Mouse (Mus musculus) forebrain, postnatal 0 days (tissue): ENCODE measurements around the gene Gm19684. TPM values are rescaled to one million over a fixed set of nuclear protein-coding genes. Genes with fewer than 3 reads are reported as not detected.
"Not testable (repeated sequence)": the region's sequence is repeated elsewhere in the genome, so short reads cannot be mapped to it uniquely, and the experiment has no call there.

ENCODE experiments used
- ATAC-seq: fragments of 200-750 bp; cut with Nextera tagmentation; 2 replicates; pipeline ENCODE4 v1.8.0; 2017; ENCODE audit warnings: mild to moderate bottlenecking, moderate library complexity
- DNase-seq: peaks from one replicate; pipeline ENCODE4 v3.0.0-alpha.2; 2015
- H3K27ac ChIP-seq: fragments of 300-500 bp; sonication (generic); 2 replicates; pipeline ENCODE4 v1.5.1; 2014; ENCODE audit warnings: low read depth, mild to moderate bottlenecking, antibody characterized with exemption, low read length, moderate library complexity, mixed read lengths
- H3K27me3 ChIP-seq: fragments of 300-500 bp; sonication (generic); 2 replicates; pipeline ENCODE4 v1.6.1; 2014; ENCODE audit warnings: mild to moderate bottlenecking, low read length, mixed read lengths; ENCODE audit not compliant: insufficient read depth
- H3K36me3 ChIP-seq: fragments of 300-500 bp; sonication (generic); 2 replicates; pipeline ENCODE4 v1.6.1; 2014; ENCODE audit warnings: mild to moderate bottlenecking, moderate library complexity; ENCODE audit not compliant: insufficient read depth
- H3K4me1 ChIP-seq: fragments of 300-500 bp; sonication (generic); 2 replicates; pipeline ENCODE4 v1.6.1; 2014; ENCODE audit warnings: antibody characterized with exemption; ENCODE audit not compliant: insufficient read depth
- H3K4me2 ChIP-seq: fragments of 300-500 bp; sonication (generic); 2 replicates; pipeline ENCODE4 v1.6.1; 2014; ENCODE audit warnings: low read depth, mild to moderate bottlenecking, moderate library complexity
- H3K4me3 ChIP-seq: fragments of 300-500 bp; sonication (generic); 2 replicates; pipeline ENCODE4 v1.5.1; 2014; ENCODE audit warnings: low read depth, low read length, mixed read lengths
- H3K9ac ChIP-seq: fragments of 300-500 bp; sonication (generic); 2 replicates; pipeline ENCODE4 v1.6.1; 2014; ENCODE audit warnings: mild to moderate bottlenecking
- H3K9me3 ChIP-seq: fragments of 300-500 bp; sonication (generic); 2 replicates; pipeline ENCODE4 v1.6.1; 2016; ENCODE audit warnings: low read length
- CTCF ChIP-seq: sonication (generic); IDR thresholded peaks from 2 replicates; pipeline ENCODE4 v1.5.1; 2016; ENCODE audit warnings: antibody characterized with exemption, control low read depth, low read depth
- WGBS: fragments of 180-500 bp; shearing (Covaris S2); extraction: QIAGEN DNeasy Blood & Tissue Kit; methylation state at CpG from one replicate; pipeline ENCODE4 v1.1.7; 2014; 5-methylcytosine and 5-hydroxymethylcytosine counted together
- polyA plus RNA-seq: library from polyadenylated mRNA; unstranded; fragments of >200 nt; fragmentation: Nextera tagmentation; extraction: Ambion mirVana; gene quantifications from 2 replicates; pipeline ENCODE4 v1.2.1, GENCODE M21; 2015
- total RNA-seq: library from RNA; depleted of rRNA; stranded (reverse); fragments of >200 nt; gene quantifications from 2 replicates; pipeline ENCODE4 v1.2.3, GENCODE M21; 2014

The Gm19684 gene
- total and polyA plus RNA-seq, 2 experiments from 2014 or later: not detected

GRCm38 (mm10) chr17:36151200-36151599, 29.7 kb downstream of the Gm19684 start:
- H3K27me3 ChIP-seq: not testable (repeated sequence)

GRCm38 (mm10) chr17:36154271-36155149, 33.0 kb downstream of the Gm19684 start:
- H3K9me3 ChIP-seq: no peaks in the 10 kb centered on the region
- H3K4me1 ChIP-seq: no peaks in the 10 kb centered on the region
- H3K9ac ChIP-seq: no peak overlapping the region
- DNase-seq (no peak), ATAC-seq (no peak)
- H3K27me3 ChIP-seq: peaks cover 5% of the 10 kb centered on the region
- no peak for TF ChIP-seq CTCF
- H3K4me3 ChIP-seq: no peak overlapping the region
- H3K4me2 ChIP-seq: no peak overlapping the region
- 20% methylated on average over 3 of the region's 3 CpGs for WGBS
- H3K27ac ChIP-seq: no peak overlapping the region
- H3K36me3 ChIP-seq: no peaks in the 10 kb centered on the region

More at GRCm38 (mm10) chr17:36151200-36151599, 29.7 kb downstream of the Gm19684 start:
- not testable (repeated sequence) for ATAC-seq, H3K9me3 ChIP-seq, H3K4me1 ChIP-seq, H3K4me3 ChIP-seq, H3K9ac ChIP-seq, H3K4me2 ChIP-seq, H3K27ac ChIP-seq, H3K36me3 ChIP-seq, DNase-seq
- 52% methylated on average over 4 of the region's 4 CpGs for WGBS

- H3K4me2 ChIP-seq: peak overlapping the region; percentile 47
- under 1% methylated on average over 36 of the region's 36 CpGs for WGBS
- peak overlapping the region; percentile 22 for H3K4me3 ChIP-seq
- ATAC-seq, H3K36me3 ChIP-seq, DNase-seq, H3K9ac ChIP-seq, H3K27ac ChIP-seq, H3K4me1 ChIP-seq, H3K9me3 ChIP-seq: not testable (repeated sequence)
- peaks cover 24% of the 10 kb centered on the region for H3K27me3 ChIP-seq
Observed at GRCm38 (mm10) chr17:36157782-36158181, 36.3 kb downstream of the Gm19684 start.

- not testable (repeated sequence) for H3K9ac ChIP-seq, ATAC-seq, H3K4me1 ChIP-seq, DNase-seq, H3K27ac ChIP-seq, H3K9me3 ChIP-seq, H3K36me3 ChIP-seq
- H3K27me3 ChIP-seq: peaks cover 24% of the 10 kb centered on the region
- WGBS: 8% methylated on average over 11 of the region's 11 CpGs
- peak overlapping the region; percentile 47 for H3K4me2 ChIP-seq
- peak overlapping the region; percentile 22; the same call in 1 of the 2 replicates for H3K4me3 ChIP-seq
Observed at GRCm38 (mm10) chr17:36158264-36158663, 36.8 kb downstream of the Gm19684 start.

- no peak overlapping the region for H3K27ac ChIP-seq
- no peak overlapping the region for H3K4me3 ChIP-seq
- no peak overlapping the region for H3K4me2 ChIP-seq
- TF ChIP-seq CTCF: no peak
- WGBS: 2% methylated on average over 52 of the region's 56 CpGs
- H3K9me3 ChIP-seq: no peaks in the 10 kb centered on the region
- peaks cover 39% of the 10 kb centered on the region for H3K27me3 ChIP-seq
- H3K36me3 ChIP-seq: no peaks in the 10 kb centered on the region
- no peak overlapping the region for H3K9ac ChIP-seq
- no peaks in the 10 kb centered on the region for H3K4me1 ChIP-seq
- ATAC-seq (no peak), DNase-seq (no peak)
Observed at GRCm38 (mm10) chr17:36161129-36162051, 39.9 kb downstream of the Gm19684 start.

- not testable (repeated sequence) for ATAC-seq
- H3K27me3 ChIP-seq: peaks cover 40% of the 10 kb centered on the region
Observed at GRCm38 (mm10) chr17:36166901-36167300, 45.4 kb downstream of the Gm19684 start.

More at GRCm38 (mm10) chr17:36166901-36167300, 45.4 kb downstream of the Gm19684 start:
- not testable (repeated sequence) for H3K4me3 ChIP-seq, DNase-seq, H3K4me2 ChIP-seq, H3K9ac ChIP-seq, H3K9me3 ChIP-seq, H3K27ac ChIP-seq, H3K4me1 ChIP-seq, H3K36me3 ChIP-seq
- 9% methylated on average over 2 of the region's 2 CpGs for WGBS
